Mouse (Mus musculus): ENCODE measurements around the gene Coro2a. TPM values are rescaled to one million over a fixed set of nuclear protein-coding genes. Genes with fewer than 3 reads are reported as not detected.

Coro2a gene
- total and polyA plus RNA-seq, 3 experiments = 0.35 to 6.8 TPM; not detected in 1

GRCm38 (mm10) chr4:46532511-46532910, 69.5 kb downstream of the Coro2a start:
- Histone ChIP-seq H3K9me3 (replicated peaks; ENCODE audit: insufficient read depth, low read length) (no peaks in the 10 kb centered on the region), H3K4me1 (ENCODE audit: control insufficient read depth in 1 of 2, insufficient read depth in 2 of 2, low read length in 2 of 2) (peaks cover 0 to 15% of the 10 kb centered on the region in 2 experiments; a peak in 1 of 4 replicates), H3K79me2 (ENCODE audit: control insufficient read depth, insufficient read depth, low read length, poor library complexity) (no peaks in the 10 kb centered on the region), H3K9ac (ENCODE audit: control insufficient read depth, low read depth, low read length, poor library complexity, severe bottlenecking) (no peak overlapping the region), H3K36me3 (ENCODE audit: control insufficient read depth in 1 of 2, insufficient read depth in 2 of 2, low read length in 2 of 2) (no peaks in the 10 kb centered on the region; a peak in 2 of 4 replicates), H3K4me3 (ENCODE audit: control insufficient read depth in 1 of 2, insufficient read depth in 1 of 2, low read depth in 2 of 2, low read length in 2 of 2) (no peak overlapping the region), H3K27ac (ENCODE audit: control insufficient read depth, low read depth, low read length) (no peak overlapping the region), H3K27me3 (ENCODE audit: control insufficient read depth in 1 of 2, insufficient read depth in 2 of 2, low read length in 2 of 2) (no peaks in the 10 kb centered on the region; a peak in 2 of 4 replicates)
- no peak for TF ChIP-seq ZNF384 (IDR thresholded peaks at IDR 0.05; ENCODE audit: low read depth, low read length)
- TF ChIP-seq BHLHE40 (IDR thresholded peaks at IDR 0.05; ENCODE audit: borderline replicate concordance, low read depth, low read length) = no peak
- no peak for TF ChIP-seq USF1 (IDR thresholded peaks at IDR 0.05; ENCODE audit: low read depth, low read length)
- TF ChIP-seq CHD1 (IDR thresholded peaks at IDR 0.05; ENCODE audit: low read depth, low read length) = no peak
- TF ChIP-seq POLR2AphosphoS2 (IDR thresholded peaks at IDR 0.05; ENCODE audit: low read length) = no peak
- no peak for TF ChIP-seq RCOR1 (IDR thresholded peaks at IDR 0.05; ENCODE audit: low read depth, low read length)
- TF ChIP-seq ZKSCAN1 (IDR thresholded peaks at IDR 0.05; ENCODE audit: low read depth, low read length) = no peak
- TF ChIP-seq MAZ (IDR thresholded peaks at IDR 0.05; ENCODE audit: low read depth, low read length) = no peak
- no peak for TF ChIP-seq POLR2AphosphoS5 (IDR thresholded peaks at IDR 0.05; ENCODE audit: borderline replicate concordance, low read depth, low read length)
- no peak for TF ChIP-seq MEF2A (IDR thresholded peaks at IDR 0.05; ENCODE audit: extremely low read depth, insufficient replicate concordance, low read depth, low read length, poor library complexity, severe bottlenecking)
- no peak for TF ChIP-seq ETS1 (IDR thresholded peaks at IDR 0.05; ENCODE audit: low read depth, low read length)
- TF ChIP-seq CHD2 (IDR thresholded peaks at IDR 0.05; ENCODE audit: low read length) = no peak
- TF ChIP-seq RAD21 (IDR thresholded peaks at IDR 0.05; ENCODE audit: low read depth, low read length) = no peak
- no peak for TF ChIP-seq TAL1 (IDR thresholded peaks at IDR 0.05; ENCODE audit: low read length)
- TF ChIP-seq MYB (IDR thresholded peaks at IDR 0.05; ENCODE audit: low read depth, low read length) = no peak
- no peak for TF ChIP-seq ZMIZ1 (IDR thresholded peaks at IDR 0.05; ENCODE audit: low read depth, low read length)
- TF ChIP-seq NRF1 (IDR thresholded peaks at IDR 0.05; ENCODE audit: insufficient read depth, low read depth, low read length, poor library complexity, severe bottlenecking) = no peak
- no peak for DNase-seq (ENCODE audit: low read depth, low spot score)

- no peaks in the 10 kb centered on the region for H3K9me3 ChIP-seq (replicated peaks; ENCODE audit: insufficient read depth, low read length)
- no peak overlapping the region for H3K4me3 ChIP-seq (ENCODE audit: control insufficient read depth in 1 of 2, insufficient read depth in 1 of 2, low read depth in 2 of 2, low read length in 2 of 2)
- H3K27ac ChIP-seq (ENCODE audit: control insufficient read depth, low read depth, low read length) = no peak overlapping the region
- no peaks in the 10 kb centered on the region for H3K79me2 ChIP-seq (ENCODE audit: control insufficient read depth, insufficient read depth, low read length, poor library complexity)
- no peaks in the 10 kb centered on the region for H3K27me3 ChIP-seq (ENCODE audit: control insufficient read depth in 1 of 2, insufficient read depth in 2 of 2, low read length in 2 of 2)
- TF ChIP-seq KAT2A (conservative IDR thresholded peaks at IDR 0.05; ENCODE audit: low read depth, low read length) (no peak), MXI1 (IDR thresholded peaks at IDR 0.05; ENCODE audit: low read depth, low read length) (no peak), MAFK (IDR thresholded peaks at IDR 0.05; ENCODE audit: borderline replicate concordance, low read depth, low read length) (no peak), MAZ (IDR thresholded peaks at IDR 0.05; ENCODE audit: low read depth, low read length) (no peak), BHLHE40 (IDR thresholded peaks at IDR 0.05; ENCODE audit: borderline replicate concordance, low read depth, low read length) (no peak), ETS1 (IDR thresholded peaks at IDR 0.05; ENCODE audit: low read depth, low read length) (no peak), MAX (IDR thresholded peaks at IDR 0.05; ENCODE audit: low read length) (no peak), GABPA (IDR thresholded peaks at IDR 0.05; ENCODE audit: low read depth, low read length) (no peak), E2F4 (IDR thresholded peaks at IDR 0.05; ENCODE audit: borderline replicate concordance, low read depth, low read length) (no peak), CHD2 (IDR thresholded peaks at IDR 0.05; ENCODE audit: low read length) (no peak), JUND (IDR thresholded peaks at IDR 0.05; ENCODE audit: low read depth, low read length) (no peak), CTCF (IDR thresholded peaks at IDR 0.05 in 2 of 3, conservative IDR thresholded peaks at IDR 0.05 in 1 of 3; ENCODE audit: control insufficient read depth in 1 of 3, insufficient read depth in 1 of 3, low read depth in 2 of 3, low read length in 3 of 3, poor library complexity in 1 of 3, severe bottlenecking in 1 of 3) (no peak), RAD21 (IDR thresholded peaks at IDR 0.05; ENCODE audit: low read depth, low read length) (no peak), MYB (IDR thresholded peaks at IDR 0.05; ENCODE audit: low read depth, low read length) (no peak), HCFC1 (IDR thresholded peaks at IDR 0.05; ENCODE audit: low read depth, low read length) (no peak)
- DNase-seq (ENCODE audit: low read depth, low spot score) = no peak
- H3K9ac ChIP-seq (ENCODE audit: control insufficient read depth, low read depth, low read length, poor library complexity, severe bottlenecking) = no peak overlapping the region
- peaks cover 2 to 21% of the 10 kb centered on the region in 2 experiments; a peak in 3 of 4 replicates for H3K4me1 ChIP-seq (ENCODE audit: control insufficient read depth in 1 of 2, insufficient read depth in 2 of 2, low read length in 2 of 2)
- H3K36me3 ChIP-seq (ENCODE audit: control insufficient read depth in 1 of 2, insufficient read depth in 2 of 2, low read length in 2 of 2) = peaks cover 0 to 14% of the 10 kb centered on the region in 2 experiments; a peak in 2 of 4 replicates
Measured at GRCm38 (mm10) chr4:46529722-46530121, 72.3 kb downstream of the Coro2a start.
